Mouse (Mus musculus): ENCODE results near the gene Echs1.
"Not testable (repeated sequence)": the region's sequence is repeated elsewhere in the genome, so short reads cannot be mapped to it uniquely, and the experiment has no call there.

The Echs1 gene

GRCm38 (mm10) chr7:140116329-140117054 lies at the start of gene Echs1:
Gene Echs1, minus strand, starts transcription at chr7:140116476.
- DNase-seq, result peak; percentile 88 to 89

DNA sequence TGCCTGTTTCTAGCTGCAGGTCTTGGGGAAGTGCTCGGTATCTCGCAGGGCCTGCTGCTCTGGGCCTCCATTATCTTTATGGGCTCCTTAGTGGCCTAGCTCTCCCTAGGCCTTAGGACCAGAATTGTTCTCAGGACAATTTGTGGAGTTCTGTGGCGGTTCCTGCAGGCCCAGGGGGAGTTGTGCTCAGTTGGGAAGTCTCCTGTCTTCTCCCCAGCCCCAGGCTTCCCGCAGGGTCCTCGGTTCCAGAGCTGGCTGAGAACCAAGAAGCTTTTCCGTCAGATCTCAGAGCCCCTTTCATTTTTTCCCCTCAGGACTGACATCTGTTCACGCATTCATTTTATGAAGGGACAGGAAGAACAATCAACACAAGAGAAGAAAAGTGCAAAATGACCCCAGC lies 48.4 kb upstream of the Echs1 start, which contains the start of gene Olfr522:
Gene Olfr522 (minus strand): TSS at position 101 of the 400 bp plus-strand sequence.
- DNase-seq, result no peak

DNA sequence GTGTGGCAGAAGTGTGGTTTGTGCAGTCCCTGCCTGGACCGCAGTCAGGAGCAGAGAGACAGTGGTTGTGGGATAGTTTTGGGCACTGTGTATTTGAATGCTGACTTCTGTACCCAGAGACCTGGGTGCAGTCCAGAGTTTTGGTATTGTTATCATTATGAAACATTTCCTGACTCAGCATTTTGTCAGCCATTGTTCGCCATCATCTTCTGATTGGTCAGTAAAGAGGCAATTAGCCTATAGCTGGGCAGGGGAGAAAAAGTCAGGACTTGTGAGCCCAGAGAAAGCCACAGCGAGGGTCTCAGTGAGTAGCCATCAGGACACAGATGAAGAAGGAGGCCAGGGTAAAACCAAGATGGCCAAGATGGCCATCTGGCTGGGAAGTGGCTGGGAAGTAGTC lies 44.1 kb upstream of the Echs1 start:
- DNase-seq, result no peak

- DNase-seq, result no peak
These were observed 38.1 kb upstream of the Echs1 start, which contains the start of gene Sprn for GRCm38 (mm10) chr7:140154218-140154927. Gene Sprn, minus strand, starts transcription at chr7:140154877.

DNA sequence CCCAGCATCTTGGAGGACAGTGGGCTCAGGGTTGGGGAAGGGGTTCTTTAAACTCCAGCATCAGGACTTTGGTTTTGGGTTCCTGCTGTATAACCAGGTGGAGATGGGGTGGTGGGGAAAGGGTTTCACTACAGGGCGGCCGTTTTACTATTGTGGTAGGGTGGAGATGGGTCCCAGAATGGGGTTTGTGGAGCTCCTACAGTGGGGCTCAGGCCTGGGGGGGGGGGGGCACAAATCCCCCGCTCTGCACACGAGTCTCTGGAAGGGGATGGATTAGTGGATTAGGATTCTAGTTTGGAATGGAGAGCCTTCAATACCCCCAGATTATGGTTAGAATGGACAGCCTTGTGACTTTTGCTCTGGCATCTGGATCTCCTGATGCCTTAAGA lies 37.5 kb upstream of the Echs1 start:
- DNase-seq, result no peak

DNA sequence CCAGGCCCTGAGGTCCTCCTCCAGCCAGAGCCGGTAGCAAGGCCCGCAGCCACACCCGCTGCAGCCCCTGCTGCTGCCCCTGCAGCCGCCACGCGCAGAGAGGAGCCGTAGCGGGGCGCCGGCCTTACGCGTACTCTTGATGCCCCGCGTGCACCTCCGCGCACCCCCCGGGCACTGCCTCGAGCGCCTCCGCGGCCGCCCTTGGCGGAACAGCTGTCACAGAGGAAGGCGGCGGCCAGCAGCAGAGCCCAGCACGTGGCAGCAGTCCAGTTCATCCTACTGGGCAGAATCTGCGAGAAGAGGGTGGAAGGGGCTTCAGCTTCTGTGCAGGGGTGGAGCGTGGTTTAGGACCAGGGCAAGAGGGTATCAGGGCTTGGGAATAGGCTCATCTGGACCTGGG lies 37.1 kb upstream of the Echs1 start:
- no peak for DNase-seq

- DNase-seq, result no peak
These were observed 28.3 kb upstream of the Echs1 start for GRCm38 (mm10) chr7:140144550-140144949.

DNA sequence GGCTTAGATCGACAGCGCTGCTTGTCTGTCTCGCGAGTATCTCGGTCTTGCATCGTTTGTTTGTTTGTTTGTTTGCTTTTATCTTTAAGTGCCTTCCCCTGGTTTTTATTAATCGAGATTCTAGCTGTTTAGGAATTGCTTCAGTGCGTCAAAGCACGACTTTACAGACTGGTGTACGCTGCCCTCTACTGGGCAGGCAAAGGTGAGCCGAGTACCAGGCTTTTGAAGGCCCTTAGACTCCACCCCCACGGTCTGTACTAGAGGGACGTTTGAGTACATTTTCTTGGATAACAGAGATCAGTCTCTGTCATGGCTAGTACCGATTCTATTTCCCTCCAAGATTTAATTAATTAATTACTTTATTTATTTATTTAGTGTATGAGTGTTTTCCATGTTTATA lies 25.1 kb upstream of the Echs1 start:
- peak; percentile 60 to 64 for DNase-seq

- no peak for DNase-seq
These were observed 21.7 kb upstream of the Echs1 start for GRCm38 (mm10) chr7:140138021-140138310.

DNA sequence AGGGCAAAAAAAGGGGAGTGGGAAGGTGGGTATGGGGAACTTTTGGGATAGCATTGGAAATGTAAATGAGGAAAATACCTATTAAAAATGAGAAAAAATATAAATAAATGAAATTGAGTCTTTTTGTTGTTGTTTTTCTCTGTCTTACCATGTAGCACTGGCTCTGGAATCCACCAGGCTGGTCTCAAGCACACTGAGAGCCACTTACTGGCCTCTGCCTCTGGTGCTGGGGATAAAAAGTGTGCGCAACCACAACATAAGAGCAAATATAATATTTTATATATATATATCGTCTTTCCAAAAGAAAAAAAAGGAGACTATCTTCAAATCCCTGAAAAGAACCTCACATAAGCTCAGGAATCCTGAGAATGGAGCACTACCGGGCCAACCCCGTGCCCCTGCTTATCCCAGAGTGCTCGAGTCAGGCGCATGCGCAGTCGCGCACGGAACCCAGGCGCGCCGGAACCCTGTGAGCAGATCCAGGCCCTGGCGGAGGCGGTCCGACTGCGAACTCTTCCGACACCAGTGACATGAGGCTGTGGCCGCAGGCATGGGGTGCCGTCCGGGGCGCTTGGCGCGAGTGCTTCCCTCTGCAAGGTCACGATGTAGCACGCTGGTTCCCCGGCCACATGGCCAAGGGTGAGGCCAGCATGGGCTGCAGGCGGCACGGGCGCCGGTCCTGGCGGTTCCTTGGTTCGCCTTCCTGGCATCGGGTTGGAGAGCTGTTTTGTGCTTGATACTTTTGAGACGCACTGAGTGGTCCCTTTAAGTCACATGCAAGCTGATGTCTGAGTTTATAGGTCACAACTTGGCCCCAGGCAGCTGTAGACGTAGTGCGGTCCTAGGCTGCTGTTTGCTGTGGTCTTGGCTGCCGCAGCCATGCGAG lies 21.1 kb upstream of the Echs1 start, which contains the start of gene Mtg1:
Gene Mtg1 (plus strand): TSS at position 430 of the 886 bp plus-strand sequence.
- peak; percentile 94 to 97 for DNase-seq

DNA sequence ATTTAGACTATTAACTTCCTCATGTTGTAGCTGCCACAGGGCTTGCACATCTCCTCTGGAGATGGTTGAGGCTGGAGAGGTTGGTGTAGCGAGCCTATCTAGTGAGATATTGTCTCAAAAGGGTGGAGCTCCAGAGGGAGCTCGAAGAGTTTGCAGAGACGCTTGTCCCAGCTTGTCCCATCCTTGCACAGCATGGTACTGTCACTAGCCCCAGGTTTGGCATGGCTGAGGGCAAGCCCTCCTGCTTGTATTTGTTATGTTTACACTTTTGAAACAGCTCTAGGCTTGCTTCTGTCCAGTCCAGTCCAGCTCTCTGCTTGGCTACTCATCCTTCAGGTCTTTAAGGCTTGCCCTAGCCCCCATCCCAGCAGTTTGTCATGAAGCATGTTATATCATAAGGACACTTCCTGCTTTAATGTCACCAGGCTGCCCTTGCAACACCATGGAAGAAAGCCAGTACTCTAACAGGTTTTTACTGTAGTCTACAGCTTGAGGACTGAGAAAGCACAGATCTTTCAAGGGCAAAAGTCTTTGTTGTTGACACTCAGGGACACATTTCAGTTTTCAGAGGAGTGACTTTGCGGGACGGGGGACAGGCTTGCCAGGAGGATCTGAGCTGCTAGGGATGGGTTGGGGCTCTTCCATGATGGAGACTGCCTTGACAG lies 19.0 kb upstream of the Echs1 start:
- no peak for DNase-seq

DNA sequence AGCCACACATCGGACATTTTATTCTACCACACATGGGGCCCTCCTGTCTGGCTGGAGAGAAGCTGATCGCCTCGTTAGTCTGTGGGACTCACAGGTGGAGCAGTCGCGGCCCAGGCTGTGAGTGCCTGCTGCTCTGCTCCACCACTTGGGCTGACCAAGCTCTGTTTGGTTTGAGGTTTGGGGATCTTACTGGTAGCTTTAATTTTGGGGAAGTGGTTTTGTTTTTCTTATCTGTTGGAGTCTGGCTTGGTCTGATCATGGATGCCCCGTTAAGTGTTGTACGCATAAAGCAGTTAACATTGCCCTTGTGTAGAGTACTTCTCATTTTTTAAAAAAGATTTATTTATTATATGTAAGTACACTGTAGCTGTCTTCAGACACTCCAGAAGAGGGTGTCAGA lies 17.8 kb upstream of the Echs1 start:
- not testable (repeated sequence) for DNase-seq

DNA sequence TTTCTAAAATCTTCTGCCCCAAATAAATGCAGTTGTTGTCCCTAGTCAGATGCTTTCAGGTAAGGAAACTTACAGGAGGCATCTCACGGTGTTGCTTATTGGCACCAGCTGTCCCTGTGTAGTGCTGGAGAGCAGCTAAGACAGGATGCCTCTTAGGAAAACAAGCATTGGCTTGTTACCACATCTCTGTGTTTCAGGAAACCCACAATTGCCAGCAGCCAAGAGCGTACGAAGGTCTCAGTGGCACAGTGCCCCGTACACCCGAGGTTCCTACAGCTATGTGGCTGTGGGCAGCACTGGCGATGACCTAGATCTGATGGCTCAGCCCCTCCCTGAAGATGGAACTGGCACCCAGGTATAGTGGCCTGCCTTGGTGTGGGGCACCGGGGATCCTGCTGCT lies 15.9 kb upstream of the Echs1 start:
- not testable (repeated sequence) for DNase-seq

DNA sequence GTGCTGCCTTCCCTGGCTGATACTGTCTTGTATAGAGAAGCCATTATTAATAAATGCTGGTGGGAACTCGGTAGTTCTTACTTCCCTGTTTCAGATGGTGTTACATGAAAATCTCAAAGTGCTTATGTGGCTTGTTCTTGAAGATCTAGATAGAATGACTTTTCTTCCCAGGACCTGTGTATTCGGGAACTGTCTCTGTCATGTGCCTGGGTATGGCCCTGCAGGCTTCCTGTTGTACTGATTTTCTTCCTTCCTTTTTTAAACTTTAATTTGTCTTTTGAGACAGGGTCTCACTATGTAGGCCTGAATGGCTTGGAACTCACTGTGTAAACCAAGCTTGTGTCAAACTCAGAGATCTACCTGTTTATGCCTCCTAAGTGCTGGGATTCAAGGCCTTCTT lies 11.6 kb upstream of the Echs1 start:
- no peak for DNase-seq

GRCm38 (mm10) chr7:140126934-140127333 lies 10.7 kb upstream of the Echs1 start:
- no peak for DNase-seq

- DNase-seq, result no peak
These were observed 9.7 kb upstream of the Echs1 start for GRCm38 (mm10) chr7:140126022-140126350.

- DNase-seq, result peak; percentile 92 to 93
These were observed 9.2 kb upstream of the Echs1 start for GRCm38 (mm10) chr7:140125278-140126021.

- no peak for DNase-seq
These were observed 8.1 kb upstream of the Echs1 start for GRCm38 (mm10) chr7:140124382-140124781.

DNA sequence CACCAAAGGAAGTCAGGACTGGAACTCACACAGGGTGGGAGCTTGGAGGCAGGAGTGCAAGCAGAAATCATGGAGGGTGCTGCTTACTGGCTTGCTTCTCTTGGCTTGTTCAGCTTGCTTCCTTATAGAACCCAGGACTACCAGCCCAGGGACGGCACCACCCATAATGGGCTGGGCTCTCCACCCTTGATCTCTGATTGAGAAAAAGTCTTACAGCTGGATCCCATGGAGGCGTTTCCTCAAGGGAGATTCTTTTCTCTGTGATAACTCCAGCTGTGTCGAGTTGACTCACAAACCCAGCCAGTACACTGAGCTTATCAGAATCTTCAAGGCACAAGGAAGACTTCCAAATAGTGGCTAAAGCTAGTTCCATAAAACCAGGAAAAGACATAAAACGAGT lies 6.5 kb upstream of the Echs1 start:
- no peak for DNase-seq

GRCm38 (mm10) chr7:140121338-140121910 lies 5.1 kb upstream of the Echs1 start:
- DNase-seq, result no peak

GRCm38 (mm10) chr7:140120484-140120883 lies 4.2 kb upstream of the Echs1 start:
- DNase-seq, result no peak

Measured in thymus, postnatal 36 days (tissue).